Comparison of ENCODE assay signal across 16 mouse cellular contexts in genomic region chr6:17631611-17632010, GRCm38 (mm10). TPM values are rescaled to one million over a fixed set of nuclear protein-coding genes. Genes with fewer than 3 reads are reported as not detected.
DNase-seq lines count a peak whose midpoint lies in the region; ATAC-seq and TF ChIP-seq lines count a peak whose summit lies in the region.
"Had no signal": no experiment of that assay in that cellular context is flagged by ENCODE, and none has a peak within 500 bp of the region (broad histone marks: within the 10 kb centered on the region; RNA-seq: fewer than 3 reads in every experiment).

No protein-coding gene starts in this region.

- no peak overlapping the region for H3K9ac ChIP-seq in embryonic facial prominence, embryonic 14.5 days (ENCODE audit: low read depth, low read length)
- H3K9ac ChIP-seq in hindbrain, postnatal 0 days (replicated peaks; ENCODE audit: low read length): no peak overlapping the region
- H3K9ac ChIP-seq in hindbrain, embryonic 11.5 days (ENCODE audit: low read depth, low read length): no peak overlapping the region
- no peak overlapping the region for H3K9ac ChIP-seq in limb, embryonic 14.5 days (ENCODE audit: low read depth, low read length, severe bottlenecking)
- H3K9ac ChIP-seq: embryonic facial prominence, embryonic 13.5 days; forebrain, embryonic 12.5 days; hindbrain, embryonic 14.5 days; limb, embryonic 15.5 days had no signal

- no peaks in the 10 kb centered on the region for H3K36me3 ChIP-seq in embryonic facial prominence, embryonic 14.5 days (ENCODE audit: control insufficient read depth, insufficient read depth, low read length)
- no peaks in the 10 kb centered on the region for H3K36me3 ChIP-seq in embryonic facial prominence, embryonic 10.5 days (replicated peaks)
- no peaks in the 10 kb centered on the region for H3K36me3 ChIP-seq in hindbrain, postnatal 0 days (ENCODE audit: insufficient read depth, low read length)
- H3K36me3 ChIP-seq in hindbrain, embryonic 11.5 days (ENCODE audit: control insufficient read depth, insufficient read depth, low read length): no peaks in the 10 kb centered on the region
- no peaks in the 10 kb centered on the region for H3K36me3 ChIP-seq in limb, embryonic 14.5 days (ENCODE audit: control insufficient read depth, insufficient read depth, low read length)
- H3K36me3 ChIP-seq: embryonic facial prominence, embryonic 13.5 days; forebrain, embryonic 12.5 days; limb, embryonic 15.5 days had no signal

- POLR2A ChIA-PET in Patski (lab: Charles Lee): no interaction called here

- TF ChIP-seq POLR2A in limb, embryonic 14.5 days (IDR thresholded peaks at IDR 0.05; ENCODE audit: borderline replicate concordance, extremely low read depth, insufficient read depth, insufficient read length): no peak

- CTCF ChIA-PET in Patski (lab: Charles Lee): no interaction called here

- no peak overlapping the region for H3K4me3 ChIP-seq in embryonic facial prominence, embryonic 14.5 days (ENCODE audit: low read depth, low read length)
- no peak overlapping the region for H3K4me3 ChIP-seq in embryonic facial prominence, embryonic 10.5 days
- no peak overlapping the region for H3K4me3 ChIP-seq in hindbrain, postnatal 0 days (ENCODE audit: low read length)
- H3K4me3 ChIP-seq in hindbrain, embryonic 11.5 days (ENCODE audit: low read depth, low read length): no peak overlapping the region
- no peak overlapping the region for H3K4me3 ChIP-seq in limb, embryonic 14.5 days (replicated peaks; ENCODE audit: low read length)
- H3K4me3 ChIP-seq: embryonic facial prominence, embryonic 13.5 days; forebrain, embryonic 12.5 days; limb, embryonic 15.5 days had no signal

- no peaks in the 10 kb centered on the region for H3K27me3 ChIP-seq in embryonic facial prominence, embryonic 14.5 days (replicated peaks; ENCODE audit: control insufficient read depth, insufficient read depth, low read length)
- no peaks in the 10 kb centered on the region; the same call in 1 of the 2 replicates for H3K27me3 ChIP-seq in embryonic facial prominence, embryonic 10.5 days (replicated peaks; ENCODE audit: low read depth, poor library complexity, severe bottlenecking)
- no peaks in the 10 kb centered on the region for H3K27me3 ChIP-seq in hindbrain, postnatal 0 days (ENCODE audit: insufficient read depth, low read length)
- H3K27me3 ChIP-seq in hindbrain, embryonic 11.5 days (ENCODE audit: control insufficient read depth, insufficient read depth, low read length): no peaks in the 10 kb centered on the region
- H3K27me3 ChIP-seq in Patski: no peaks in the 10 kb centered on the region
- no peaks in the 10 kb centered on the region for H3K27me3 ChIP-seq in limb, embryonic 14.5 days (ENCODE audit: control insufficient read depth, insufficient read depth, low read length)
- H3K27me3 ChIP-seq: embryonic facial prominence, embryonic 13.5 days; forebrain, embryonic 12.5 days; limb, embryonic 15.5 days had no signal

- peaks cover 4% of the 10 kb centered on the region for H3K4me1 ChIP-seq in embryonic facial prominence, embryonic 14.5 days (ENCODE audit: control insufficient read depth, insufficient read depth, low read length)
- H3K4me1 ChIP-seq in embryonic facial prominence, embryonic 10.5 days: peaks cover 4% of the 10 kb centered on the region; the same call in 1 of the 2 replicates
- H3K4me1 ChIP-seq in hindbrain, postnatal 0 days (ENCODE audit: insufficient read depth, low read length): no peaks in the 10 kb centered on the region
- no peaks in the 10 kb centered on the region for H3K4me1 ChIP-seq in hindbrain, embryonic 11.5 days (replicated peaks; ENCODE audit: control insufficient read depth, insufficient read depth, low read length)
- H3K4me1 ChIP-seq in limb, embryonic 14.5 days (ENCODE audit: control insufficient read depth, insufficient read depth, low read length): no peaks in the 10 kb centered on the region
- H3K4me1 ChIP-seq: limb, embryonic 15.5 days had no signal

- ATAC-seq in embryonic facial prominence, embryonic 14.5 days (ENCODE audit: low read depth): no peak
- peak; percentile 50 for ATAC-seq in hindbrain, postnatal 0 days
- no peak for ATAC-seq in hindbrain, embryonic 11.5 days (ENCODE audit: low FRiP score)
- ATAC-seq in Patski: peak; percentile 26
- ATAC-seq in limb, embryonic 14.5 days (ENCODE audit: low FRiP score, low read depth): no peak

- H3K4me2 ChIP-seq in embryonic facial prominence, embryonic 14.5 days (ENCODE audit: low read depth, low read length): no peak overlapping the region
- H3K4me2 ChIP-seq in hindbrain, postnatal 0 days (ENCODE audit: low read depth, low read length): no peak overlapping the region
- no peak overlapping the region for H3K4me2 ChIP-seq in hindbrain, embryonic 11.5 days (replicated peaks; ENCODE audit: low read depth, low read length)
- H3K4me2 ChIP-seq in limb, embryonic 14.5 days (replicated peaks; ENCODE audit: low read depth, low read length, severe bottlenecking): no peak overlapping the region
- H3K4me2 ChIP-seq: embryonic facial prominence, embryonic 13.5 days; forebrain, embryonic 12.5 days; hindbrain, embryonic 14.5 days; limb, embryonic 15.5 days had no signal

- no peak for TF ChIP-seq CTCF in hindbrain, postnatal 0 days (IDR thresholded peaks at IDR 0.05; ENCODE audit: low read depth)
- no peak for TF ChIP-seq CTCF in Patski (IDR thresholded peaks at IDR 0.05)

- in situ Hi-C loops in Patski (cut with MboI; ENCODE audit: low pct_unique_long_range_greater_than_20kb): no loop called here

- 71% methylated on average over 5 of the region's 5 CpGs for WGBS in embryonic facial prominence, embryonic 14.5 days
- 86% methylated on average over 5 of the region's 5 CpGs for WGBS in embryonic facial prominence, embryonic 10.5 days
- WGBS in hindbrain, postnatal 0 days: 48% methylated on average over 5 of the region's 5 CpGs
- 83% methylated on average over 5 of the region's 5 CpGs for WGBS in hindbrain, embryonic 11.5 days
- WGBS in limb, embryonic 14.5 days: 74% methylated on average over 5 of the region's 5 CpGs

- peak; percentile 68 for DNase-seq in embryonic facial prominence, embryonic 14.5 days (ENCODE audit: low spot score)
- DNase-seq in embryonic facial prominence, embryonic 10.5 days (ENCODE audit: low spot score): no peak
- DNase-seq in hindbrain, postnatal 0 days (ENCODE audit: low spot score): peak; percentile 40
- DNase-seq in hindbrain, embryonic 11.5 days (ENCODE audit: low spot score): no peak
- DNase-seq in Patski (ENCODE audit: low read depth, low spot score): no peak
- DNase-seq in limb, embryonic 14.5 days (ENCODE audit: low spot score): peak; percentile 8
- DNase-seq in yolk sac, embryonic 10.5 days (ENCODE audit: low spot score): no peak
- no peak for DNase-seq in cerebellum, postnatal 25 days
- DNase-seq: cerebellum, adult 11 months; kidney, adult 11 months; lung, postnatal 14 days had no signal

- H3K27ac ChIP-seq in embryonic facial prominence, embryonic 14.5 days (replicated peaks; ENCODE audit: low read depth, low read length): no peak overlapping the region
- no peak overlapping the region for H3K27ac ChIP-seq in embryonic facial prominence, embryonic 10.5 days (replicated peaks)
- no peak overlapping the region for H3K27ac ChIP-seq in hindbrain, postnatal 0 days
- H3K27ac ChIP-seq in hindbrain, embryonic 11.5 days (ENCODE audit: low read depth, low read length): no peak overlapping the region
- H3K27ac ChIP-seq in limb, embryonic 14.5 days (replicated peaks; ENCODE audit: low read depth, low read length): no peak overlapping the region
- H3K27ac ChIP-seq: embryonic facial prominence, embryonic 13.5 days; forebrain, embryonic 12.5 days; hindbrain, embryonic 14.5 days; kidney, postnatal 0 days; limb, embryonic 15.5 days had no signal

- no peaks in the 10 kb centered on the region for H3K9me3 ChIP-seq in embryonic facial prominence, embryonic 14.5 days (ENCODE audit: control insufficient read depth, low read length)
- no peaks in the 10 kb centered on the region for H3K9me3 ChIP-seq in embryonic facial prominence, embryonic 10.5 days
- H3K9me3 ChIP-seq in hindbrain, postnatal 0 days (ENCODE audit: low read length): no peaks in the 10 kb centered on the region
- no peaks in the 10 kb centered on the region for H3K9me3 ChIP-seq in hindbrain, embryonic 11.5 days (ENCODE audit: control insufficient read depth, low read length)
- H3K9me3 ChIP-seq in limb, embryonic 14.5 days (ENCODE audit: control insufficient read depth, low read length): no peaks in the 10 kb centered on the region
- H3K9me3 ChIP-seq: embryonic facial prominence, embryonic 13.5 days; forebrain, embryonic 12.5 days; limb, embryonic 15.5 days had no signal

RNA-seq across cellular contexts. Expression of gene Capza2, which starts 4.4 kb away (rescaled TPM):
- polyA plus RNA-seq in embryonic facial prominence, embryonic 14.5 days (2014; fragmentation: Nextera tagmentation; extraction: Ambion mirVana): 234 and 237 TPM in 2 replicates
- polyA plus RNA-seq in embryonic facial prominence, embryonic 10.5 days (2016; fragmentation: Nextera tagmentation; extraction: Ambion mirVana): 192 and 199 TPM in 2 replicates
- 102 and 115 TPM in 2 replicates for total RNA-seq in hindbrain, postnatal 0 days (2014; rRNA removed)
- polyA plus RNA-seq in hindbrain, postnatal 0 days (2015; fragmentation: Nextera tagmentation; extraction: Ambion mirVana): 241 and 256 TPM in 2 replicates
- 268 and 275 TPM in 2 replicates for polyA plus RNA-seq in hindbrain, embryonic 11.5 days (2014; fragmentation: Nextera tagmentation; extraction: Ambion mirVana)
- polyA plus RNA-seq in Patski (2021): 185 TPM
- polyA plus RNA-seq in limb, embryonic 14.5 days (2012; rRNA removed): 71.0 and 82.0 TPM in 2 replicates
- polyA plus RNA-seq in limb, embryonic 14.5 days (2014; fragmentation: Nextera tagmentation; extraction: Ambion mirVana): 211 and 223 TPM in 2 replicates

Comparison
In these comparisons a context has a peak if more than half of its experiments do, and no peak if none do; other contexts are left out.
1. ATAC-seq: peak in hindbrain, postnatal 0 days (single experiment) and Patski (single experiment); none in embryonic facial prominence, embryonic 14.5 days (single experiment), hindbrain, embryonic 11.5 days (single experiment) and limb, embryonic 14.5 days (single experiment).
2. DNase-seq: peak in embryonic facial prominence, embryonic 14.5 days (single experiment), hindbrain, postnatal 0 days (single experiment) and limb, embryonic 14.5 days (single experiment); none in embryonic facial prominence, embryonic 10.5 days (single experiment), hindbrain, embryonic 11.5 days (single experiment), Patski (single experiment), yolk sac, embryonic 10.5 days (single experiment) and cerebellum, postnatal 25 days (0 of 2).